ENCODE assay signal across 15 mouse cellular contexts in the genomic region with DNA sequence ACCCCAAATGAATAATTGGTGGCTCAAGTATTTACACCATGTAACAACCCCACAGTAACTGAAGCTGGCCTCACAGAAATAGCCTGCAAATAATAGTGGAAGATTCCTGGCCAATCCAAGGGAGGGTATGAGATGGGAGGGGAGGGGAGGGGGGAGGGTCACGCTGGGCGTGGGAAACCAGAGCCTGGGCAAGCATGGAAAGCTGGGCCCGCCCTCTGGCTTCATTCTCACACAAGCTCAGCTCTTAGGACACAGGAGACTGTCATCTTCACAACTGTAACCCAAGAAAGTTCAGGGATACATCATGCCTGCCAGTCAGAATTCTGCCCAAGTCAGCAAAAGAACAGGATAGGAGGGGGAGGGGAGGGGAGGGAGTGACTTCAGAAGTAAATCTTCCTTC. TPM values are rescaled to one million over a fixed set of nuclear protein-coding genes. Genes with fewer than 3 reads are reported as not detected.
DNase-seq lines count a peak whose midpoint lies in the region; ATAC-seq and TF ChIP-seq lines count a peak whose summit lies in the region.
"Had no signal": no experiment of that assay in that cellular context is flagged by ENCODE, and none has a peak within 500 bp of the region (broad histone marks: within the 10 kb centered on the region; RNA-seq: fewer than 3 reads in every experiment).

No protein-coding gene starts in this region.

- no peaks in the 10 kb centered on the region for H3K9me3 ChIP-seq in lung, embryonic 14.5 days (ENCODE audit: low read depth, low read length)
- no peaks in the 10 kb centered on the region for H3K9me3 ChIP-seq in hindbrain, embryonic 12.5 days (replicated peaks)
- H3K9me3 ChIP-seq: embryonic facial prominence, embryonic 13.5 days; limb, embryonic 13.5 days had no signal

- no peaks in the 10 kb centered on the region; the same call in 1 of the 2 replicates for H3K4me1 ChIP-seq in lung, embryonic 14.5 days (ENCODE audit: insufficient read depth)
- H3K4me1 ChIP-seq in hindbrain, embryonic 12.5 days = peaks cover 21% of the 10 kb centered on the region

- peak; percentile 26 for DNase-seq in embryo, embryonic 10 days (ENCODE audit: low spot score)
- no peak for DNase-seq in embryo, embryonic 9.5 days (ENCODE audit: extremely low spot score)
- DNase-seq in lung, embryonic 14.5 days = no peak
- no peak for DNase-seq in lung, postnatal 36 days
- DNase-seq in skeletal muscle tissue, adult 2 months (ENCODE audit: low read depth, low spot score) = peak; percentile 87
- DNase-seq in Muller cell, postnatal 12 days (ENCODE audit: inconsistent ontology term) = no peak
- DNase-seq: heart, postnatal 10 days; kidney, postnatal 14 days; layer of hippocampus, postnatal 36 days; lung, adult 2 months; right cerebral cortex, adult 18-20 months had no signal

- TF ChIP-seq CTCF in lung, embryonic 14.5 days (IDR thresholded peaks at IDR 0.05; ENCODE audit: low read depth) = no peak

- H3K4me2 ChIP-seq in lung, embryonic 14.5 days = no peak overlapping the region
- no peak overlapping the region for H3K4me2 ChIP-seq in hindbrain, embryonic 12.5 days (replicated peaks)
- H3K4me2 ChIP-seq: embryonic facial prominence, embryonic 13.5 days; limb, embryonic 13.5 days had no signal

- 0 out of 2 replicates have a peak, but pooled peaks have one; percentile 19 for ATAC-seq in lung, embryonic 14.5 days (ENCODE audit: insufficient read depth)
- peak; percentile 67 for ATAC-seq in hindbrain, embryonic 12.5 days (ENCODE audit: low FRiP score)
- no peak for ATAC-seq in frontal cortex, adult (ENCODE audit: low TSS enrichment)

- 49% methylated on average over 3 of the region's 3 CpGs for WGBS in lung, embryonic 14.5 days
- 17% methylated on average over 3 of the region's 3 CpGs for WGBS in hindbrain, embryonic 12.5 days

- no peak overlapping the region for H3K27ac ChIP-seq in lung, embryonic 14.5 days (ENCODE audit: low read depth)
- no peak overlapping the region for H3K27ac ChIP-seq in hindbrain, embryonic 12.5 days
- H3K27ac ChIP-seq: embryonic facial prominence, embryonic 13.5 days; limb, embryonic 13.5 days had no signal

- peaks cover 16% of the 10 kb centered on the region; the same call in 1 of the 2 replicates for H3K36me3 ChIP-seq in lung, embryonic 14.5 days (ENCODE audit: insufficient read depth)
- H3K36me3 ChIP-seq in hindbrain, embryonic 12.5 days = peaks cover 22% of the 10 kb centered on the region; the same call in 1 of the 2 replicates

- H3K4me3 ChIP-seq in lung, embryonic 14.5 days (ENCODE audit: low read depth, low read length) = no peak overlapping the region
- H3K4me3 ChIP-seq in hindbrain, embryonic 12.5 days = no peak overlapping the region
- H3K4me3 ChIP-seq: embryonic facial prominence, embryonic 13.5 days; limb, embryonic 13.5 days had no signal

- H3K27me3 ChIP-seq in lung, embryonic 14.5 days (ENCODE audit: insufficient read depth, low read length) = no peaks in the 10 kb centered on the region
- no peaks in the 10 kb centered on the region for H3K27me3 ChIP-seq in hindbrain, embryonic 12.5 days
- H3K27me3 ChIP-seq: embryonic facial prominence, embryonic 13.5 days; limb, embryonic 13.5 days had no signal

- H3K9ac ChIP-seq in lung, embryonic 14.5 days = no peak overlapping the region
- no peak overlapping the region for H3K9ac ChIP-seq in hindbrain, embryonic 12.5 days
- H3K9ac ChIP-seq: embryonic facial prominence, embryonic 13.5 days; limb, embryonic 13.5 days had no signal

RNA-seq across cellular contexts. Expression of gene Rpia, which starts 6.2 kb away (rescaled TPM):
- 2.5 and 3.4 TPM in 2 replicates for polyA plus RNA-seq in lung, embryonic 14.5 days (2014; fragmentation: Nextera tagmentation; extraction: Ambion mirVana)
- 3.2 and 3.5 TPM in 2 replicates for polyA plus RNA-seq in hindbrain, embryonic 12.5 days (2016; fragmentation: Nextera tagmentation; extraction: Ambion mirVana)

RNA-seq across cellular contexts. Expression of gene Eif2ak3, which starts 58.5 kb away (rescaled TPM):
- polyA plus RNA-seq in lung, embryonic 14.5 days (2014; fragmentation: Nextera tagmentation; extraction: Ambion mirVana) = 8.9 and 9.7 TPM in 2 replicates
- 16.1 and 17.6 TPM in 2 replicates for polyA plus RNA-seq in hindbrain, embryonic 12.5 days (2016; fragmentation: Nextera tagmentation; extraction: Ambion mirVana)

Comparison
In these comparisons a context has a peak if more than half of its experiments do, and no peak if none do; other contexts are left out.
1. DNase-seq: peak in embryo, embryonic 10 days (single experiment) and skeletal muscle tissue, adult 2 months (single experiment); none in embryo, embryonic 9.5 days (single experiment), lung, embryonic 14.5 days (single experiment), lung, postnatal 36 days (single experiment) and Muller cell, postnatal 12 days (single experiment).